Mouse (Mus musculus): ENCODE data around the gene Grk6.

- TF ChIP-seq POLR2A (IDR thresholded peaks at IDR 0.05; ENCODE audit: insufficient read length, low read depth) (no peak), SRF (IDR thresholded peaks at IDR 0.05; ENCODE audit: control insufficient read depth, insufficient read length, low read depth) (no peak), USF1 (IDR thresholded peaks at IDR 0.05; ENCODE audit: low read depth) (no peak), MAX (IDR thresholded peaks at IDR 0.05; ENCODE audit: low read depth) (no peak), MYOG (IDR thresholded peaks at IDR 0.05; ENCODE audit: control insufficient read depth in 1 of 3, insufficient read depth in 1 of 3, insufficient read length in 2 of 3, low read depth in 2 of 3) (no peak), E2F4 (IDR thresholded peaks at IDR 0.05; ENCODE audit: insufficient read depth) (no peak), CEBPB (IDR thresholded peaks at IDR 0.05; ENCODE audit: insufficient read depth, poor library complexity, severe bottlenecking) (no peak), TCF12 (IDR thresholded peaks at IDR 0.05; ENCODE audit: insufficient read depth, poor library complexity, severe bottlenecking) (no peak), MYOD1 (IDR thresholded peaks at IDR 0.05; ENCODE audit: control insufficient read depth in 1 of 3, insufficient read length in 2 of 3, low read depth in 2 of 3) (no peak)
Measured at GRCm38 (mm10) chr13:55447543-55447943, 2.7 kb downstream of the Grk6 start.

Measured in myocyte (in vitro differentiated cells).